Mouse (Mus musculus) CH12F3 (cell line): ENCODE measurements around the gene Hbs1l.

Experiments used
- in situ Hi-C: fragments of 300-500 bp; cut with MboI; formaldehyde crosslinking; loops from 2 replicates; pipeline ENCODE4 v1.14.3; 2020; ENCODE audit warnings: low sequenced_read_pairs

The Hbs1l gene

DNA sequence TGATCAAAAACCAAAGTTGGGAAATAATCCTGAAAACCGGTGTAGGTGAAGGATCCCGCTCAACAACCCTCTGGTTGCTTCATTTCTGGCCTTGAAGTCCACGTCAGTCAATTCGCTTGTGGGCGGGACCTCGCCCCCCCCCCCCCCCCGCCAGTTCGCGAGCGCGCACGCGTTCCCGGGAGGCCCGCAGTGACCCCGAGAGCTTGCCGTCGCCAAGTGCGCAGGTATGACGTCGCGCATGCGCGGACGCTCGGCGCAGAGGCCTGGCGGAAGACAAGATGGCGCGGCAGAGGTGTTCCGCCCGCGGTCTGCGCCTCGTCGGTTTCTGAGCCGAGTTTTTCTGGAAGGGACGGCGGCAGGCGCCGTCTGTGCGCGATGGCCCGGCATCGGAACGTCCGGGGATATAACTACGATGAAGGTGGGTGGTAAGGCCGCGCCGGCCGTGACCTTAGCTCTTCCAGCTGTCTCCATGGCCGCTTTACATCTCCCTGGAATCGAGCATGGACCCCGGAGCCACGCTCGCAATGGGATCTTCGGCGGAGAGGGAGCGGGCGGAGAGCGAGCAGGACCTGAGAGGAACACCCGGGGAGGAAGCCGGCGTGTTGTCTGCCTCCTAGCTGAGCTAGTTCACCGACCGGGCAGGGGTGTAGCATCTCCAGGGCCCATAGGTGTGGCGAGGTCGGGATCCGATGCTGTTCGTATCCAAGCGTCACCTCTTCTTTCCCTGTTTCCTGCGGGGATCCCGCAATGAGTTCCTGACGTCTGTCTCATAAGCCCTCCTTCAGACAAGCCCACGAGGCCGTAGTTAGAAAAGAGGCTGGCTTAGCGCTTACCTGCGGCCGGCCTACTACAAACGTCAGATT, at the start of gene Hbs1l:
Gene Hbs1l (plus strand): TSS at position 221 of the 863 bp plus-strand sequence.
- in situ Hi-C loops = no loop called here

GRCm38 (mm10) chr10:21248556-21248955, 47.2 kb upstream of the Hbs1l start:
- in situ Hi-C loops = no loop called here

GRCm38 (mm10) chr10:21251881-21252534, 43.8 kb upstream of the Hbs1l start:
- in situ Hi-C loops = no loop called here

GRCm38 (mm10) chr10:21252800-21253199, 43.0 kb upstream of the Hbs1l start:
- in situ Hi-C loops = no loop called here

DNA sequence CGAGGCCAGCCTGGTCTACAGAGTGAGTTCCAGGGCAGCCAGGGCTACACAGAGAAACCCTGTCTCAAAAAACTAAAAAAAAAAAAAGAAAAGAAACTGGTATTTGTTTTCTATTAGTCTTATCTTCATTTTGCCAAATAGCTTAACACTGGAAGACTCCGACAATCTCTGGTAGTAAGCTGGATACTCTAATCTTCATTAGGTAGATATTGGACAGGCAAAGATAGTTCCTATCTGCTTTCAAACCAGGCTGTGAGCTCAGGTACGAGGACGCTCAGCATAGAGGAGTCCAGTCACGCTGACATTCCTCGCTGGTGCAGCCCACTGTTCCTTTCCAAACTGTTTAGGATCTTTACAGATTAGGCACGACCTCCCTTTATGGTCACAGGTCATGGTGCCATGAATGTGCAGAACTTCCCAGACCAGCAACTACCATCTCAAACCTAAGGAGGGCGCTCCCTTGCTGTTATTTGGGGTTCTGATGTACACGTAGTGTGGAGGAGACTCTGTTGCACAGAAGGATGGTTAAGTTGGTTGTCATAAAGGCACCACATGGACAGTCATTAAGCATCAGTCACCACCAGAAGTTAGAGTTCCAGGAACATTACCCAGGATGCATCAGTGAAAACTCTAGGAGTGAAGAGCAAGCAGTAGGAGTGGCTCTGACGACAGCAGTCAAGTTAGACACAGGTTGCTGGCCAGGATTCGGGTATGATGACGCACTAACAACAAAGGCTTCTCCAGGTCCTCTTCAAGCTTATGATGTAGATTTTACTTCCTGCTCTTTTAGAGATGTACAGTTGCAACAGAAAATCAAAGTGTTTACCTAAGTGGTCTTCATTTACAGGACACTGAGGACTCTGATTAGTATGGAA, 41.3 kb upstream of the Hbs1l start:
- in situ Hi-C loops = no loop called here

DNA sequence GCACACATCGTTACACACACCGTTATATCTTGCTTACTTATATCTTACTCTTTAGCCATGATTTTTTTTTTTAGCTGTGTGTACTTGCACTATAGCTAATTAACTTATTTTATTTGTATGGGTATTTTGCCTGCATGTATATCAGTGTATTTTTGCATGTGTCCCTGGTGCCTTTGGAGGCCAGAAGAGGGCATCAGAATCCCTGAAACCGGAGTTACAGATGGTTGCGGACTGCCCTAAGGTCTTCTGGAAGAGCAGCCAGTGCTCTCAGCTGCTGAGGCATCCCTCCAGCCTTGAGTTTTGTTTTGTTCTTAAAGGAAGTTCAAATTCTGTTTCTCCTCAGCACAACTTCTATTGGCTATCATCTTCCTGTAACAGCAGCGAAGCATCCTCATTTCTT, 38.5 kb upstream of the Hbs1l start:
- in situ Hi-C loops = no loop called here

DNA sequence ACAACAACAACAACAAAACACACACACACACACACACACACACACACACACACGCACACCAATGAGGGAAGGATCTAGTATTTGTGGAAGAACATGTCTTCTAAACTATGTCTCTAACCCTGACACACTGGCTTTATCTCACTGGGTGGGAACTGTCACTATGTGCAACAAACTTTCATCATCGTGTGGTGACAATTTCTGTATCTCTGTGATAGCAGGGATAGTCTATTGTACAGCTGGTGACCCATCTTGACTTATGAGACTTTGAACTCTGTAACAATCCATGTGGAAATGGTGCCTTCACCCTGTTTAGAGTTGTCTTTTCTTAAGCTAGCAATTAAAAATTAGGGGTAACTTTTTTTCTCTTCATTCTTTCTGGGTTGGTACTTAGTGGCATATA, 36.1 kb upstream of the Hbs1l start:
- in situ Hi-C loops = no loop called here

GRCm38 (mm10) chr10:21265188-21265587, 30.6 kb upstream of the Hbs1l start:
- in situ Hi-C loops = no loop called here

DNA sequence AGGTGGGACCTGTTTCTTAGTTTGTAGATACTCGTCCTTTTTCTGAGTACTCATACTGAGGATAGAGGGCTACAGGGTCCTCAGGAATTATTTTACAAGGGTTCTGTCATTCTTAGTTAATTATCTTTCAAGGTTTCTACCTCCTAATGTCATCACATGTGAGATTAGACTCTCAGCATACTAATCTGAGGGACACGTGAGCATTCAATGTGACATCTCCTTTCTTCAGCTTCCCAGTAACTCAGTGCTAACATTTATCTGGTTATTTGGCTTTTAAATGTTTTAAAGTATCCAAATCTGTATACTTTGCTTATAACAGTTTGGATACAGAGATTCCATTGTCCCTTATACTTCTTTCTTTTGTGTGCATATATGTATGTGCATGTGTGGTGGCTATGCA, 28.3 kb upstream of the Hbs1l start:
- in situ Hi-C loops = no loop called here

- in situ Hi-C loops = no loop called here
These were observed 26.9 kb upstream of the Hbs1l start for GRCm38 (mm10) chr10:21268786-21269410.

GRCm38 (mm10) chr10:21269920-21270319, 25.9 kb upstream of the Hbs1l start:
- in situ Hi-C loops = no loop called here

GRCm38 (mm10) chr10:21270905-21271304, 24.9 kb upstream of the Hbs1l start:
- in situ Hi-C loops = no loop called here

DNA sequence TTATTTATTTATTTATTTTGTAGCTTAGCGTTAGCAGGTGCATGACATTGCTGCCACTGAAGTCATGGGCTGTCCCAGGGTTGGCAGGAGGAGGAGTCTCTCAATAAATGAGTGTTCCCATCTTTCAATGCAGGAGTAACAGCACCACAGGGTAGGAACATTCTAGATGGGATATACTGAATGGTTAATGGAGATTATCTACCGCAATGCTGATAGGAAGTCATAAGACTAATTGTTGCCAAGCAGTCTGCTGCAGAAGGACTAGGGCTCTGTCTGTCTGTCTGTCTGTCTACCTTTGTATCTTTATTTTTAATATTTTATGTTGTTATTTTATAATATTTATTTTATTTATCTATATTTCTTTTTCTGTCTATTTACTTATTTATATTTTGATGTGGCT, 24.5 kb upstream of the Hbs1l start:
- in situ Hi-C loops = no loop called here

GRCm38 (mm10) chr10:21271785-21272184, 24.0 kb upstream of the Hbs1l start:
- in situ Hi-C loops = no loop called here

- in situ Hi-C loops = no loop called here
These were observed 8.3 kb upstream of the Hbs1l start for GRCm38 (mm10) chr10:21287243-21288127.

GRCm38 (mm10) chr10:21291228-21291627, 4.6 kb upstream of the Hbs1l start:
- in situ Hi-C loops = no loop called here

- in situ Hi-C loops = no loop called here
These were observed 1.6 kb upstream of the Hbs1l start for GRCm38 (mm10) chr10:21294217-21294616.

DNA sequence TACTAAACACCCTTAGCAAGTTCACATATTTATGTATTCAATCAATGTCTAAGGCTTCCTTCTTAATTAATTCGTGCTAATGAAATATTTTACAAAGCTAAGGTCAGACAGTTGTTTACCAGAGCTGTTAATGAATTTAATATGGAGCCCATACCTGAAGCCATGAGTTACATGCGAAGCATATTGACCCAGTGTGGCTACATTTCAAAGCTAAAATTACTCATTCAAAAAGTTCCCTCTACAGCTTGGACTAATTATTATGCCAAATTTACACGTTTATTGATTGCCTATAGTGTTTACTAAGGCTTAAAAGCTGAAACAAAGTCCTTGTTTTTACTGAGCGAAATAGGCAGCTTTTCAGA, 401 bp upstream of the Hbs1l start:
- in situ Hi-C loops = no loop called here

GRCm38 (mm10) chr10:21298972-21299371, 3.2 kb downstream of the Hbs1l start:
- in situ Hi-C loops = no loop called here

GRCm38 (mm10) chr10:21301822-21302221, 6.0 kb downstream of the Hbs1l start:
- in situ Hi-C loops = no loop called here
